ENCODE assay signal across 10 mouse cellular contexts in the genomic region with DNA sequence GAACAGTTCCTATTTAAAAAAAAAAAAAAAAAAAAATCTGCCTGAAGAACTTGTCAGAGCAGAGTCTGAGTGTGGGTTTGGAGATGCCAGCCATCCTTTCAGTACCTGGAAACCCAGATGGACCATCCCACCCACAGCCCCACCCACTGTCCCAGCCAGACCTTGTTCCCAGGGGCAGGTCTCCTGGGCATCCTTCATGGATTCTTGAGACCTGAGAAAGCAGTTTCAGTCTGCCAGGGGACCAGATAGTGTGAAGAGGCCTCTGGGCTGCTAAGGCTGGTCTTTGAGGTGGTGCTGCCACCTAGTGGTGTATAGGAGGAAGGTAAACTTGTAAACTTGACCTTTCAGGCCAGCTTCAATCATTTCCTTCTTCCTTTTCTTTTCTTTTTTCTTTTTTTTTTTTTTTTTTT. TPM values are rescaled to one million over a fixed set of nuclear protein-coding genes. Genes with fewer than 3 reads are reported as not detected.
DNase-seq lines count a peak whose midpoint lies in the region; ATAC-seq and TF ChIP-seq lines count a peak whose summit lies in the region.
"Had no signal": no experiment of that assay in that cellular context is flagged by ENCODE, and none has a peak within 500 bp of the region (broad histone marks: within the 10 kb centered on the region; RNA-seq: fewer than 3 reads in every experiment).

No protein-coding gene starts in this region.

- no peak overlapping the region for H3K9ac ChIP-seq in forebrain, postnatal 0 days
- no peak overlapping the region for H3K9ac ChIP-seq in midbrain, embryonic 15.5 days
- H3K9ac ChIP-seq: midbrain, embryonic 12.5 days had no signal

- no peak overlapping the region for H3K27ac ChIP-seq in forebrain, postnatal 0 days (ENCODE audit: low read depth, low read length)
- H3K27ac ChIP-seq in midbrain, embryonic 15.5 days = no peak overlapping the region
- H3K27ac ChIP-seq: midbrain, embryonic 12.5 days had no signal

- H3K36me3 ChIP-seq in forebrain, postnatal 0 days (ENCODE audit: insufficient read depth) = peaks cover 7% of the 10 kb centered on the region; the same call in 1 of the 2 replicates
- no peaks in the 10 kb centered on the region for H3K36me3 ChIP-seq in midbrain, embryonic 15.5 days (replicated peaks)

- DNase-seq in layer of hippocampus, adult 11-12 months (ENCODE audit: low spot score) = peak; percentile 71
- DNase-seq in layer of hippocampus, adult 9-10 months (ENCODE audit: low spot score) = no peak
- DNase-seq in ES-CJ7 (ENCODE audit: low read depth, low spot score) = peak; percentile 83
- DNase-seq in cerebellum, adult 8-10 months = peak; percentile 62
- peak; percentile 83 for DNase-seq in forebrain, postnatal 0 days
- peak; percentile 70 for DNase-seq in kidney, postnatal 10 days
- no peak for DNase-seq in right cerebral cortex, postnatal 14 days

- H3K4me3 ChIP-seq in forebrain, postnatal 0 days (ENCODE audit: low read depth, low read length) = no peak overlapping the region
- H3K4me3 ChIP-seq in midbrain, embryonic 15.5 days = no peak overlapping the region
- H3K4me3 ChIP-seq: erythroblast, embryonic 14.5 days; midbrain, embryonic 12.5 days had no signal

- TF ChIP-seq CTCF in forebrain, postnatal 0 days (IDR thresholded peaks at IDR 0.05; ENCODE audit: low read depth) = peak; percentile 84

- H3K9me3 ChIP-seq in forebrain, postnatal 0 days (ENCODE audit: low read length) = no peaks in the 10 kb centered on the region
- H3K9me3 ChIP-seq in midbrain, embryonic 15.5 days = no peaks in the 10 kb centered on the region
- H3K9me3 ChIP-seq: midbrain, embryonic 12.5 days had no signal

- ATAC-seq in forebrain, postnatal 0 days = peak; percentile 57
- ATAC-seq in midbrain, embryonic 15.5 days (replicated peaks) = 0 out of 2 replicates have a peak, but pooled peaks have one; percentile 12

- H3K4me2 ChIP-seq in forebrain, postnatal 0 days (ENCODE audit: low read depth) = no peak overlapping the region
- no peak overlapping the region for H3K4me2 ChIP-seq in midbrain, embryonic 15.5 days
- H3K4me2 ChIP-seq: midbrain, embryonic 12.5 days had no signal

- H3K27me3 ChIP-seq in forebrain, postnatal 0 days (ENCODE audit: insufficient read depth, low read length) = no peaks in the 10 kb centered on the region
- H3K27me3 ChIP-seq in midbrain, embryonic 15.5 days (replicated peaks) = no peaks in the 10 kb centered on the region
- H3K27me3 ChIP-seq: midbrain, embryonic 12.5 days had no signal

- H3K4me1 ChIP-seq in forebrain, postnatal 0 days (ENCODE audit: insufficient read depth) = peaks cover 11% of the 10 kb centered on the region; the same call in 1 of the 2 replicates
- peaks cover 18% of the 10 kb centered on the region for H3K4me1 ChIP-seq in midbrain, embryonic 15.5 days

RNA-seq across cellular contexts. Expression of a gene that starts 3.8 kb away (rescaled TPM):
- 129 and 136 TPM in 2 replicates for total RNA-seq in forebrain, postnatal 0 days (2014; rRNA removed)
- 23.6 and 24.6 TPM in 2 replicates for polyA plus RNA-seq in forebrain, postnatal 0 days (2015; fragmentation: Nextera tagmentation; extraction: Ambion mirVana)
- polyA plus RNA-seq in midbrain, embryonic 15.5 days (2015; fragmentation: Nextera tagmentation; extraction: Ambion mirVana) = 28.2 and 29.6 TPM in 2 replicates

RNA-seq across cellular contexts. Expression of a gene that starts 26.8 kb away (rescaled TPM):
- total RNA-seq in forebrain, postnatal 0 days (2014; rRNA removed) = 76.6 and 87.3 TPM in 2 replicates
- 48.7 and 55.2 TPM in 2 replicates for polyA plus RNA-seq in forebrain, postnatal 0 days (2015; fragmentation: Nextera tagmentation; extraction: Ambion mirVana)
- 53.9 and 57.1 TPM in 2 replicates for polyA plus RNA-seq in midbrain, embryonic 15.5 days (2015; fragmentation: Nextera tagmentation; extraction: Ambion mirVana)

RNA-seq across cellular contexts. Expression of a gene that starts 40.8 kb away (rescaled TPM):
- total RNA-seq in forebrain, postnatal 0 days (2014; rRNA removed) = 35.9 and 41.5 TPM in 2 replicates
- polyA plus RNA-seq in forebrain, postnatal 0 days (2015; fragmentation: Nextera tagmentation; extraction: Ambion mirVana) = 6.4 and 9.1 TPM in 2 replicates
- polyA plus RNA-seq in midbrain, embryonic 15.5 days (2015; fragmentation: Nextera tagmentation; extraction: Ambion mirVana) = 12.2 and 16.2 TPM in 2 replicates

Comparison
In these comparisons a context has a peak if more than half of its experiments do, and no peak if none do; other contexts are left out.
1. DNase-seq: peak in layer of hippocampus, adult 11-12 months (single experiment), ES-CJ7 (single experiment), cerebellum, adult 8-10 months (single experiment), forebrain, postnatal 0 days (single experiment) and kidney, postnatal 10 days (single experiment); none in layer of hippocampus, adult 9-10 months (single experiment) and right cerebral cortex, postnatal 14 days (single experiment).